Mouse (Mus musculus): ENCODE measurements around the gene Itga9.

Itga9 gene

GRCm38 (mm10) chr9:118925286-118926110, 319.0 kb downstream of the Itga9 start:
- CTCF ChIA-PET = interaction anchor here in 3 of 4 experiments (0.6 to 1.9 kb wide), 10 partner anchors 8 to 198 kb away, joined by 3 to 10 read pairs (median 3); no protein-coding TSS in a partner anchor
- POLR2A ChIA-PET = interaction anchor here (0.6 to 2.3 kb wide), 33 partner anchors 8 to 646 kb away, joined by 3 to 10 read pairs (median 3); partner anchors contain the start of genes Dlec1 (in 1 of the 4), Oxsr1 (in 1 of the 4) and Plcd1 (in 1 of the 4)

DNA sequence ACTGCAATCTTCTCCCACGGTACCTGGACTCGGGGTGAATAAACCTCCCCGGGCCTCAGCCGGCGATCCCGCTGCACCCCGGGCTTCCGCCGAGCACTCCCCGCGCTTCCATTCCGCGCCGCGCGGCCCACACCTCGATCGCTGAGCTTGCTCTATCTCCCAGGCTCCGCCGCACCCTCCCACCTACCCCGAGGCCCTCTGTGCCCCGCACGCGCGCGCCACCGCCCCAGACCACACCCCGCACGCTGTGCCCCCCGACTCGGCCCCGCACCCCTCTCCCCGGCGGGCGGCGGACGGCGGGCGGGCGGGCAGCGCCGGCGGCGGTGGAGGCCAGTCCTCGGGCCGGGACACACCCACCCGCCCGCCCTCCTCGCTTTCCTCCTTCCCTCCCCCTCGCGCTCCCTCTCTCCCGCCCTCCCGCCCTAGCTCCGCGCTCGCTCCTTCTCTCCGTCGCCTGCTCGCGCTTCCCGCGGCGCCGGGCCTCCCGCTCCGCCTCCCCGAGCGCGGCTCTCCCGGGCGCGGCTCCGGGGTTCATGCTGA, 319.7 kb downstream of the Itga9 start, which contains the start of gene Ctdspl:
Gene Ctdspl, plus strand, starts transcription at position 343 of the 540 bp plus-strand sequence.
- ChIA-PET CTCF (interaction anchor here in 3 of 4 experiments (0.6 to 1.9 kb wide), 3 partner anchors 12 to 197 kb away, joined by 3 to 10 read pairs (median 3); no protein-coding TSS in a partner anchor), POLR2A (interaction anchor here in 3 of 4 experiments (0.6 to 2.3 kb wide), 17 partner anchors 8 to 394 kb away, joined by 3 to 8 read pairs (median 3); partner anchors contain the start of gene Dlec1 (in 1 of the 3))

- ChIA-PET POLR2A (interaction anchor here in 3 of 4 experiments (0.6 to 2.3 kb wide), 9 partner anchors 22 to 183 kb away, joined by 3 to 8 read pairs (median 3); no protein-coding TSS in a partner anchor), CTCF (interaction anchor here in 2 of 4 experiments (0.5 to 0.6 kb wide), 3 partner anchors 45 to 425 kb away, joined by 3 to 5 read pairs (median 3); no protein-coding TSS in a partner anchor)
These were observed 320.3 kb downstream of the Itga9 start for GRCm38 (mm10) chr9:118926688-118927321.

DNA sequence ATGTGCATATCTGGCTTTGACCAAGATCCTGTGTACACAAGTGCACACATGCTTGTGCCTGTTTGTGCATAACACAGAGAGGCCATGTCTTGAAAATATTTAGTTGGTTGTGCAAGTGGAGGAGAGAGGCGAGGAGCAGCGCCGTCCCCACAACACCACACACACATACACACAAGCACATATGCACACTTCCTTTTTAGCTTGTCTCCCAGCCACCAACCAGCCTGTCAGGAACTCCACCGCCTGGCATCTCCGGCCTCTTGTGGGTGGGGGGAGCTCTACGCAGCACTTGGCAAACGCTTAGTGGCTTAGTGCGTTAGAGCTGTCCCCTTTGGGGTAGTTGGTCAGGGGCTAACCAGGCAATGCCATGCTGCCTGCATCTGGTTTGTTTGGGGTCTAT, 321.0 kb downstream of the Itga9 start:
- CTCF ChIA-PET = interaction anchor here in 2 of 4 experiments (0.5 to 0.6 kb wide), 2 partner anchors 46 to 424 kb away, joined by 3 to 5 read pairs; no protein-coding TSS in a partner anchor
- POLR2A ChIA-PET = interaction anchor here in 2 of 4 experiments (1.1 to 1.4 kb wide), 3 partner anchors 21 to 104 kb away, joined by 3 to 6 read pairs (median 5); no protein-coding TSS in a partner anchor

- CTCF ChIA-PET = no interaction called here
- POLR2A ChIA-PET = interaction anchor here in 1 of 4 experiments (0.5 to 1.4 kb wide), 2 partner anchors 78 to 98 kb away, joined by 4 to 5 read pairs; no protein-coding TSS in a partner anchor
These were observed 321.5 kb downstream of the Itga9 start for GRCm38 (mm10) chr9:118928007-118928406.

- ChIA-PET CTCF (no interaction called here), POLR2A (interaction anchor here in 1 of 4 experiments (0.5 to 1.4 kb wide), 2 partner anchors 77 to 98 kb away, joined by 4 to 5 read pairs; no protein-coding TSS in a partner anchor)
These were observed 322.2 kb downstream of the Itga9 start for GRCm38 (mm10) chr9:118928656-118929055.

DNA sequence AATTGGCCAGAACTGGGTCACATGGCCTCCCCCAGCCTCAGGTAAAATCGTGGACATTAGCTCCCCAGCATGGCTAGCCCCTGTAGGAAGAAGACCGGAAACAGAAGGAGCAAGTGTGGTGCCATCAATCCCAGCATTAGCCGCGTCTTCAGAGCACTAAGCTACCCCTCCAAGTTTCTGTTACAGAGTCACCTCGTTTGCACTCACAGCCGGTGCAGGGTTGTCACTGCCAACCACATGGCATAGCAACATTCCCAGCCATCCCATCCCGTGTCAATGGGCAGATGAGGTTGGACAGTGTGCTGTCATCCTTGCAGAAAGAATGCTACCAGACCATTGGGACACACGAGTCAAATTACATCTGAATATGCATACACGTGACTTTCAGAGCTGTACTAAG, 324.1 kb downstream of the Itga9 start:
- CTCF ChIA-PET = interaction anchor here in 2 of 4 experiments (0.6 to 2.7 kb wide), 3 partner anchors 10 to 262 kb away, joined by 3 to 6 read pairs (median 3); no protein-coding TSS in a partner anchor
- POLR2A ChIA-PET = interaction anchor here in 1 of 4 experiments (0.6 kb wide), 1 partner anchor 866 kb away, joined by 3 read pairs; no protein-coding TSS in a partner anchor

DNA sequence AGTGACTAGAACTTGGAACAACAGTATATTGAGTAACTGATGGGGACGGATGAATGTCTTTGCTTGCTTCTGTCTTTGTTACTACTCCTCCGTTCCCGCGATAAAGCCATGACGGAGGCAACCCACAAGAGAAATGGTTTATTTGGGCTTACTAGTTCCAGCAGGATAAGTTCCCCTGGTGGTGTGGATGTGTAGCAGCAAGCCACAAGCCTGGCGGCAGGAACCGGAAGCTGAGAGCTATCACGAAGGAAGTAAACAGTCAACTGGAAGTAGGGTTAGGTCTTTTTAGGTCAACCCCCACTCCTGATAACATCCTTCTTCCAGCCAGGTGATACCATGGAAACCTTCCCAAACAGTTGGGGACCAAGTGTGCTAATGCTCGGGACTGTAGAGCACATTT, 327.3 kb downstream of the Itga9 start:
- ChIA-PET POLR2A (interaction anchor here in 3 of 4 experiments (0.8 to 2.0 kb wide), 3 partner anchors 8 to 9 kb away, joined by 3 to 5 read pairs (median 3); no protein-coding TSS in a partner anchor), CTCF (interaction anchor here in 1 of 4 experiments (1.5 kb wide), 1 partner anchor 9 kb away, joined by 3 read pairs; no protein-coding TSS in a partner anchor)

DNA sequence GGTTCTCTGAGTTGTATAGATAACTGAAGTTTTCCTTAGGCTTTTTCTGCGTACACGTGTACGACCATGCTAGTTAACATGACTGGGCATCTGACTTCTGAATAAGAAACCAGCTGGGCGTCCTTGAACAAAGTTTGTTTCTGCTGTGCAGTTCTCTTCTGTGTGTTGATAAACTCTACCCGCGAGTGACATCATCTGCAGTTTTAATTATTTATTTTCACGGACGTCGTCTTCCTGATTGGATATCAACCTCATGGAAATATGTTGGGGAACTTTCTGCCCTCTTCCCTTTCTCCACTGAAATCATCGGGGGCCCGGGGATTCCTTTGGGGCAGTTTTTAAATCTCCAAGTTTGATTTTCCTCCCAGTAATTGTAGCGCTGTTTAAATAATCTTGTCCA, 327.8 kb downstream of the Itga9 start:
- ChIA-PET POLR2A (interaction anchor here in 3 of 4 experiments (0.8 to 2.0 kb wide), 3 partner anchors 9 kb away, joined by 3 to 5 read pairs (median 3); no protein-coding TSS in a partner anchor), CTCF (interaction anchor here in 2 of 4 experiments (0.6 to 1.5 kb wide), 3 partner anchors 10 to 15 kb away, joined by 3 to 7 read pairs (median 3); no protein-coding TSS in a partner anchor)

DNA sequence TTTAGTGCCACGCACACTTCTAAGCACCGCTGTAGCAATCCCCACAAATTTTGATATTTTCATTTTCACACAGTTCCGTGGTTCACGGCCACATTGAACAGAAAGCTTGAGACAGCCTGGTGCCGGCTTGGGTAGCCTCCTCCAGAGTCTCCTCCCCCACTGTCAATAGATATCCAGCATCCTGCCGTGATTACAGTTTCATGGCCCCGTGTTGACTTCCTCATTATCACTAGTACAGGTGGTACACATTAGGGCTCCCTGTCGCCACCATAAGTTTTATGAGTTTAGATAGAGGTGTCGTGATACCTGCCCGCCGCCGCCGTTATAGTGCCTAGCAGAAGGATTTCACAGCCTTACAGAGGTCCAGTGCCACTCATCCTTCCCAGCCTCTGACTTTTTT, 328.6 kb downstream of the Itga9 start:
- ChIA-PET POLR2A (interaction anchor here in 1 of 4 experiments (1.4 to 2.0 kb wide), 2 partner anchors 10 to 11 kb away, joined by 4 to 5 read pairs; no protein-coding TSS in a partner anchor), CTCF (no interaction called here)

DNA sequence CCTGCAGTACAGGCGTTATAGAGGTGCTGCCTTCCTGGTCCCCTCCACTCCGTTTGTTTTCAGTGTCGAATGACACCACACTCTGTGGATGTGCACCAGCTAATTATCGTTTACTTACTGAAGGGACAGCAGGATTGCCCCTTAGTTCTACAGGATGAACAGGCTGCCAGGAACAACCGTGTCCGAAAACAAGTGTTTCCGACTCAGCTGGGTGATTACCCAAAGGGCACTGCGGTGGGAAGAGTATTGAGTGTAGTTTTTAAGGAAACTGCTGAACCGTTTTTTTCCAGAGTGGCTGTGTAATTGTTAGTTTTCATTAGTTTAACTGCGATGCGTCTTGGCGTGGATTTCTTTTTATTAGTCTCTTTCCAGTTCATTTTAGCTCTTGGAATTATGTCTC, 329.6 kb downstream of the Itga9 start:
- POLR2A ChIA-PET = interaction anchor here in 1 of 4 experiments (1.4 kb wide), 1 partner anchor 10 kb away, joined by 4 read pairs; no protein-coding TSS in a partner anchor
- CTCF ChIA-PET = interaction anchor here in 1 of 4 experiments (0.9 kb wide), 1 partner anchor 463 kb away, joined by 3 read pairs; no protein-coding TSS in a partner anchor

DNA sequence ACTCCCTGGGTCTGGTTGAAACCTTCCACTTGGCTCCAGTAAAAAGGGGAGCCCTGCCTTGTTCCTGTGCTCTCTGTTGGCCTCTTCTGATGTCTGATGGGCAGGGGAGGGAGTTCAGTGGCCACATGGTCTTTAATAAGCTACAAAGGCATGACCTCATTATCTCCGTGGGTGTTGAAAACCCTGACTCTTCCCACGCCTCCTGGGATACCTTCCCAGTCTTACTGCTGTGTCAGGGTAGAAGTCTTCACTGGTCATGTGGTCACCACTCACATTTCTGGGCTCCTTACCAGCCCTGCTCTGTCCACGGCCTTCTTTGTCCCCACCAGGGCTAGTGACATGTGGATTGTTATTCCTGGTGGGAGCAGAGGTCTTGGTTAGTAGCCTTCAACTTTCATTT, 331.0 kb downstream of the Itga9 start:
- POLR2A ChIA-PET = no interaction called here
- CTCF ChIA-PET = no interaction called here

DNA sequence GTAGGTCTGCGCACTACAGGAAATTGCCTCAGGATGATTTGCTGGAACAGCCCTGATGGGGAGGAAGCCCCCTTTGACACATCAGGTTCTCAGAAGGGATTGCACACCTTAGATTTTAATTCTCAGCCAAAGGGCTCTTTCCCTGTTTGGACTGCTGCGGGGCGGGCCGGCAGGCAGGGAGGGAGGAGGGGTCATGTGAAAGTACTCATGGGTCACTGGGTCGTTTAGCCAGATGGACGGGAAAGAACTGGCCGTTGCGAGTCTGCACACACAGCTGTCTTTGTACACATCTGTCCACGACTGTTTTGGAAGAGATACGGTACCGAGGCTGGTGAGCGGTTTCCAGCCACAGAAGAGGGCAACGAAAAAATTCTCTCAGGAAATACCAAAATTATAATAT, 332.9 kb downstream of the Itga9 start:
- POLR2A ChIA-PET = interaction anchor here in 1 of 4 experiments (1.2 kb wide), 1 partner anchor 15 kb away, joined by 3 read pairs; no protein-coding TSS in a partner anchor
- CTCF ChIA-PET = no interaction called here

DNA sequence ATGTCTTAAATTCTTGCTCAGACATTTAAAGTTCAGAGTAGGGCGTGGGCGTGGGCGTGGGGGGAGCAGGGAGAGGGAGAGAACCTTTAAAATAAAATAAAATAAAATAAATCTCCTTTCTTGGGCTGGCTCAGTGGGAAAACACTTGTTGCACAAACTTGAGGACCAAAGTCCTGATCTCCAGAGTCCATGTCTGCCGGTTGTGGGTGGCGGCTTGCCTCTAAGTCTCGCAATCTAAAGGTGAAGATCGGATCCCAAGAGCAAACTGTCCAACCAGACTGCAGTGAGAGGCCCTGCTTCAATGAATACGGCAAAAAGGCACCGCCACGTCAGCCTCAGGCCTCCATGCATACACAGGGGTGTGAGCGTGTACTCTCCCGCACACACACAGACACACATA, 333.3 kb downstream of the Itga9 start:
- ChIA-PET CTCF (no interaction called here), POLR2A (no interaction called here)

GRCm38 (mm10) chr9:118940591-118941207, 334.2 kb downstream of the Itga9 start:
- POLR2A ChIA-PET = no interaction called here
- CTCF ChIA-PET = no interaction called here

DNA sequence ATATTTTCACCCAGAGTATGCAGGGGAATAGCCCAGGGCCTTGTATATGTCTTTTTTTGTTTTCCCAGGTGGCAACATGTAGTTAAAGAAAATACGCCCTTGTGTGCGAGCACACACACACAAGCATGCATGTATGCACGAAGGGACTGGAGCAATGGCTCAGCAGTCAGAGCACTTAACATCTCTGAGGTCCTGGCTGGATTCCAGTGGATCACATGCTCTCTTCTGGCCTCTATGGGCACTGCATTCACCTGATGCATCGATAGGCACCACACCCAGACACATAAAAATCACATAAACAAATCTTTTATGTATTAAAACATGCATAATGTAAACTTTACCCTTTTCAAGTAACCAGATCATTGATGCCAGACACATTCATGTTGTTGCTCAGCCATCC, 335.5 kb downstream of the Itga9 start:
- ChIA-PET POLR2A (no interaction called here), CTCF (no interaction called here)

- POLR2A ChIA-PET = interaction anchor here in 3 of 4 experiments (0.6 to 1.3 kb wide), 4 partner anchors 18 to 67 kb away, joined by 3 to 6 read pairs (median 4); no protein-coding TSS in a partner anchor
- CTCF ChIA-PET = interaction anchor here in 2 of 4 experiments (0.9 to 2.2 kb wide), 4 partner anchors 23 to 82 kb away, joined by 3 to 6 read pairs (median 4); no protein-coding TSS in a partner anchor
These were observed 337.5 kb downstream of the Itga9 start for GRCm38 (mm10) chr9:118943941-118944340.
